Mouse (Mus musculus): ENCODE data around the gene Lzts3.

Gene Lzts3

DNA sequence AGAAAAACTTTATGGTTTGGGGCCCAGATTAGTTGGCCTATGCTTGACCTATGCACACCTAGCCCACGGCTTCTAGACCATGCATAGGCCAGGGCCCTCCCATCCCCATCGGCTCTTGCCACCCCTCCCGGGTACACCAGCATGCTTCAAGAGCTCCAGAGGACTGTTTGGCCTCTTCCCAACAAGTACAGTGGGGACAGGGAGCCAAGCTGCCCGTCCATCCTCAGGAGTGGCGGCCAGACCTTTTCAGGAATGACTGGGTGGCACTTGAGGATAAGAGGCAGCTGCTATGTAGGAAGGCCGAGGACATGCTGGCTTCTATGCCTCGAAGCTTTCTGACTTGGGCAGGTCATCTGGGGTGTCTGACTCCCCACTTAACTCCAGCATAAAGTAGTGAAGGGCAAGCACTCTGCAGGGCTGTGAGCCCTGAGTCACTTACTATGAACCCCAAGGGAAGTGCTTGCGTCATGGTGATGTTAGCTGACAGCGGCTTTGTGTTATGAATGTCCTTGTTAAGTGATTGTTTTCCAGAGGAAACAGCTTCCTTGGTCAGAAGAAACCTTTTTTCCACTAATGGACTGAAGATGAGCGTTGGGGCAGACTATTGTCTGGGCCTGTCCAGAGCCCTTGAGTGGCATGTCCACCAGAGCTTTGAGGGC is 58.6 kb downstream of the Lzts3 start:
- DNase-seq (ENCODE audit: extremely low spot score, low read depth, low spot score) = no peak
